Mouse (Mus musculus) C2C12 (cell line): ENCODE results near the gene Actr1a. TPM values are rescaled to one million over a fixed set of nuclear protein-coding genes. Genes with fewer than 3 reads are reported as not detected.
A peak's percentile ranks its signal among the peaks of the same experiment; 100 is the strongest.

Experiments used
- H3K27me3 ChIP-seq: one replicate; pipeline ENCODE4 v1.6.1; 2011; ENCODE audit not compliant: control insufficient read depth, insufficient read depth, insufficient read length
- H3K36me3 ChIP-seq: one replicate; pipeline ENCODE4 v1.6.1; 2011; ENCODE audit not compliant: control insufficient read depth, insufficient read depth
- H3K4me3 ChIP-seq: one replicate; pipeline ENCODE4 v1.5.1; 2011; ENCODE audit warnings: mild to moderate bottlenecking, control low read depth; ENCODE audit not compliant: poor library complexity, insufficient read depth, severe bottlenecking
- H3K79me2 ChIP-seq: one replicate; pipeline ENCODE4 v1.6.1; 2011; ENCODE audit not compliant: control insufficient read depth, insufficient read depth
- H3K79me3 ChIP-seq: one replicate; pipeline ENCODE4 v1.6.1; 2011; ENCODE audit warnings: low read depth, control low read depth
- H3ac ChIP-seq: one replicate; pipeline ENCODE3; 2011; ENCODE audit warnings: low read depth; ENCODE audit not compliant: control insufficient read depth, insufficient read length
- CEBPB ChIP-seq: IDR thresholded peaks from one replicate; pipeline ENCODE4 v1.6.1; 2011; ENCODE audit warnings: low read depth, mild to moderate bottlenecking, control low read depth, moderate library complexity
- CTCF ChIP-seq: IDR thresholded peaks from one replicate; pipeline ENCODE4 v1.5.1; 2011; ENCODE audit not compliant: control insufficient read depth, insufficient read depth, insufficient read length
- FOSL1 ChIP-seq: IDR thresholded peaks from one replicate; pipeline ENCODE4 v1.8.0; 2011; ENCODE audit warnings: mild to moderate bottlenecking, low read length; ENCODE audit not compliant: poor library complexity, insufficient read depth, severe bottlenecking
- MAX ChIP-seq: IDR thresholded peaks from one replicate; pipeline ENCODE4 v1.6.1; 2011; ENCODE audit warnings: mild to moderate bottlenecking, control low read depth
- MYOD1 ChIP-seq: IDR thresholded peaks from one replicate; pipeline ENCODE4 v1.6.1; 2011; ENCODE audit warnings: low read depth; ENCODE audit not compliant: control insufficient read depth, insufficient read length
- MYOG ChIP-seq: IDR thresholded peaks from one replicate; pipeline ENCODE4 v1.6.1; 2011; ENCODE audit not compliant: control insufficient read depth, insufficient read length; ENCODE audit errors: extremely low read depth
- USF1 ChIP-seq: IDR thresholded peaks from one replicate; pipeline ENCODE4 v1.6.1; 2011; ENCODE audit warnings: low read depth, mild to moderate bottlenecking, control low read depth, moderate library complexity
- polyA plus RNA-seq: library from polyadenylated mRNA; unstranded; fragments of >200 nt; fragmentation: generic; extraction: Trizol; gene quantifications from one replicate; pipeline ENCODE4 v1.2.1, GENCODE M21; 2012; ENCODE audit warnings: missing spikeins

Gene Actr1a
- polyA plus RNA-seq, 1 experiment, result 149 TPM

- H3K36me3 ChIP-seq, result no peaks in the 10 kb centered on the region
- H3ac ChIP-seq, result no peak overlapping the region
- TF ChIP-seq MYOD1, result no peak
- no peak for TF ChIP-seq USF1
- TF ChIP-seq MYOG, result no peak
- H3K79me2 ChIP-seq, result no peaks in the 10 kb centered on the region
- H3K4me3 ChIP-seq, result no peak overlapping the region
- no peaks in the 10 kb centered on the region for H3K79me3 ChIP-seq
- no peaks in the 10 kb centered on the region for H3K27me3 ChIP-seq
These were observed 50.7 kb downstream of the Actr1a start for GRCm38 (mm10) chr19:46344710-46345419.

DNA sequence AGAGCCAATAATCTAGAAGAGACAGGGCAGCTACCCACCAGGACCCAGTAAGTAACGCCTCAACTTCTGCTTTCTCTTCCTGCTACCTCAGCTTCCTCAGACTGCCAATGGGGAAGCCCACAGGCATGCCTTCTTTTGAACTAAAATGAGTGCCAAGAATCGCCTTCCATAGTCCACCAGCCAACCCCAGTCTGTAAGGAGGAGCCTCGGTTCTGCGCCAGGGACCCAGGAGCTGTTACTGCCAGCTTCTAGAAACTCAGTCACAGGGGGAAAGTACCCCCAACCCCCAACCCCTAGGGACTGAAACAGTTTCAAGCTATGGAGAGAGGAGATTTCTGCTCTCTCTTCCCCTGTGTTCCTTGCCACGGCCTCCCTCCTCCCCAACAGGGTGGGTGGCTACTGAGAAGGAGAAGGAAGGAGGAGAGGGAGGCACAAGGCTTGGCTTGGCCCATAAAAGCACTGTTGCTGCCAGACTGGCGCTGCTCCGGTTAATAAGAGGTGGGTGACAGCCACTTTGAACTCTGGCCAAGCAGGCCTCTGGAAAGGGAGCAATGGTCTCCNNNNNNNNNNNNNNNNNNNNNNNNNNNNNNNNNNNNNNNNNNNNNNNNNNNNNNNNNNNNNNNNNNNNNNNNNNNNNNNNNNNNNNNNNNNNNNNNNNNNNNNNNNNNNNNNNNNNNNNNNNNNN is 56.1 kb downstream of the Actr1a start:
- Histone ChIP-seq H3K4me3 (no peak overlapping the region), H3ac (no peak overlapping the region), H3K36me3 (peaks cover 3% of the 10 kb centered on the region), H3K79me3 (no peaks in the 10 kb centered on the region), H3K27me3 (no peaks in the 10 kb centered on the region), H3K79me2 (peaks cover 13% of the 10 kb centered on the region)
- TF ChIP-seq USF1, result no peak
- TF ChIP-seq FOSL1, result no peak
- no peak for TF ChIP-seq CEBPB
- TF ChIP-seq CTCF, result no peak
- no peak for TF ChIP-seq MYOD1
- TF ChIP-seq MYOG, result no peak
- TF ChIP-seq MAX, result no peak

GRCm38 (mm10) chr19:46338942-46339286 is 56.6 kb downstream of the Actr1a start:
- Histone ChIP-seq H3ac (peak overlapping the region; percentile 8), H3K4me3 (peak overlapping the region; percentile 64), H3K36me3 (peaks cover 3% of the 10 kb centered on the region), H3K27me3 (no peaks in the 10 kb centered on the region), H3K79me3 (no peaks in the 10 kb centered on the region), H3K79me2 (peaks cover 13% of the 10 kb centered on the region)
- TF ChIP-seq MYOD1, result no peak
- no peak for TF ChIP-seq FOSL1
- TF ChIP-seq USF1, result no peak
- TF ChIP-seq MYOG, result no peak
- TF ChIP-seq CTCF, result no peak
- no peak for TF ChIP-seq MAX

DNA sequence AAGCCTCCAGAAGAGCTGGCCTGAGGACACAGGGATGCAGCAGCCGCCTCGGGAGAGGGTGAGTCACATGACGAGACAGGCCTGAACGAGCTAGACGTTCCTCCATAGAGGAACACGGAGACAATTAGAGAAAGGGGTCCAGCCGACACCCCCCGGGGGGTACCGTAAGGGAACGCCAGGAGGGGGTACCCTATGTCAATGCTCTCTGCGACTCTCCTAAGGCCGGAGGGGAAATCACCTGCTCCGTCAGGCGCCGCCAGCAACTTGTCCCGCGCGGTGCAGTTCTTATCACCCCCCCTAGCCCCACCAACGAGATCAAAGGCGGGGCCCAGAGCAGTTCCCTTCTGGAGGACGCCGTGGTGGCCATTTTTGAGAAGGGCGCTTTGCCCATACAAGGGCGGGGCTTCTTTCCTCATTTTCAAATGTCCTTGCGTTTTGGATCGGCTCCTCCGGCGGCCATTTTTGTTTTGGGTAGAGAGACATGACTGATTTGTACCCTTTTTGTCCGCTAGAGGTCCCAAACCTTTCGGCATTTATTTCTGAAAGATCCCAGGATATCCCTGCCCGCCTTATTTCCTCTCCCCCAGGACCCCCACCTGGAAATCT is 57.1 kb downstream of the Actr1a start, which contains the start of gene Cuedc2:
TSS of gene Cuedc2 (minus strand) at position 372 of the 606 bp plus-strand sequence.
- TF ChIP-seq CEBPB, result no peak
- peak; percentile 79 for TF ChIP-seq USF1
- TF ChIP-seq MAX, result peak; percentile 60
- peaks cover 13% of the 10 kb centered on the region for H3K79me2 ChIP-seq
- no peaks in the 10 kb centered on the region for H3K79me3 ChIP-seq
- peak within 1 kb of the TSS; percentile 64 for H3K4me3 ChIP-seq
- peaks cover 3% of the 10 kb centered on the region for H3K36me3 ChIP-seq
- H3ac ChIP-seq, result peak within 1 kb of the TSS; percentile 68
- no peaks in the 10 kb centered on the region for H3K27me3 ChIP-seq

DNA sequence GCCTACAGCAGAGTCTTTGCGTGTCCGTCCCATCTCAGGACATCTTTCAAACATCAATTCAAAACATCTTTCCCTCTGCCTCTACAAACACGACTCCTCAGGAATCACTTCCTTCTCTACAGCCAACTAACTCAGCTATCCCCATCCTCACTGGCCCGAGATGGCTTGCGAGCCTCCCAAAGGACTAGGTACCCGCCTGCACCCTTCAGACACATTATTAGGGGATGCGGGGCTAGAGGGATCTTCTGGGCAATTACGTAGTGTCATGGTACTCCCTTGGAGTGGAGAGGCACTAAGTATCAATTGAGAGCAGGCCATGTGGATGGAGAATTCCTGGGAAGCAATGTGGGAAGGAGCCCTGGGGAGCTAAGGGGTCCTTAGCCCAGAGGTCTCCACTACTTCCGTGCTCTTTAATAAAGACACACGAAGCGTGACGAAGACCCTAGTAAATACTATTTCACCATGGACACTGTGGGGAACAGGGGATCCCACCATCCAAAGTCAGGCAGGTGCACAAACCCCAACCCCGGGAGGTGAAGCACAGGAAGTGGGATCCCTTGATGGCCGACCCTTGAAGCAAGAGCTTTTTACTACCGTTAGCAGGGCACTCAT is 57.7 kb downstream of the Actr1a start:
- H3K4me3 ChIP-seq, result peak overlapping the region; percentile 64
- peaks cover 13% of the 10 kb centered on the region for H3K79me2 ChIP-seq
- peak overlapping the region; percentile 68 for H3ac ChIP-seq
- no peaks in the 10 kb centered on the region for H3K27me3 ChIP-seq
- no peaks in the 10 kb centered on the region for H3K79me3 ChIP-seq
- H3K36me3 ChIP-seq, result peaks cover 3% of the 10 kb centered on the region
- TF ChIP-seq USF1, result no peak
- no peak for TF ChIP-seq MYOG
- no peak for TF ChIP-seq MYOD1
- TF ChIP-seq MAX, result no peak
- TF ChIP-seq CTCF, result no peak
- TF ChIP-seq CEBPB, result no peak
- no peak for TF ChIP-seq FOSL1

DNA sequence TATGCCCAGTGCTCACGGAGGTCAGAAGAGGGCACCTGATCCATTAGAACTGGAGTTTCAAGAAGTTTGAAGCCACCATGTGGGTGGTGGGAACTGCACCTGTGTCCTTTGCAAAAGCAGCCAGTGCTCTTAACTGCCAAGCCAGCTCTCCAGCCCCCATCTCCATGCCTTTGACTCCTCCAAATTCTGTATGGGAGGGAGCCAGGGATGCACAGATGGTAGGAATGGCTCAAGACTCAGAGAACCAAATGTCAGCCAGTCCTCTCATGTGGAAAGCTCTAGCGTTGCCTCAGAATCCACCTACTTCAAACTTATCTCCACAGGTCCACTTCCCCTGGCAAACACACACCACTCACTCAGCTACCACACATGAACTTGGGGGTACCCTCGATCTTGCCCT is 61.6 kb downstream of the Actr1a start:
- Histone ChIP-seq H3K79me2 (peaks cover 13% of the 10 kb centered on the region), H3ac (no peak overlapping the region), H3K4me3 (no peak overlapping the region), H3K36me3 (peaks cover 3% of the 10 kb centered on the region), H3K79me3 (no peaks in the 10 kb centered on the region), H3K27me3 (no peaks in the 10 kb centered on the region)
- TF ChIP-seq MYOG, result no peak
- TF ChIP-seq MYOD1, result no peak
- no peak for TF ChIP-seq FOSL1
- no peak for TF ChIP-seq USF1
- no peak for TF ChIP-seq CEBPB
- TF ChIP-seq MAX, result no peak
- TF ChIP-seq CTCF, result no peak
